Mouse (Mus musculus): ENCODE results near the gene Heca.
"Not testable (repeated sequence)": the region's sequence is repeated elsewhere in the genome, so short reads cannot be mapped to it uniquely, and the experiment has no call there.

Heca gene

DNA sequence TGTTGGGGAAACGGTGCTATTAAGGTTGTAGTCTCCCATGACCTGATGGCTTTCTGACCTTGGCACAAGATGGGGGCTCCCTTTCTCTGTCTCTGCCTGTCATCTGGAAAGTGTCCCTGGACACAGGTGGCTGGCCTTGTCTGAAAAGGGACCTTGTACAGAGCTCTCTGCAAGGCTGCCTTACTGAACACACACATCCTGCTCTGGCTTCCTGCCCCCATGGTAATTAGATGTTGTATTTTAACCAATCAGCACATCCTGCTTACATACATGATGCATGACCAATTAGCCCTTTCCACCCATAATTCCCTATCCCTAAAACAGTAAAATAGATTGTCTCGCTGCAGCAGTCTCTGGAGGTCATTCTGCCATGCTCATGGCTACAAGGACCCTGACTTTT is 67.1 kb downstream of the Heca start:
- no peak for DNase-seq (ENCODE audit: low spot score in 2 of 2)

DNA sequence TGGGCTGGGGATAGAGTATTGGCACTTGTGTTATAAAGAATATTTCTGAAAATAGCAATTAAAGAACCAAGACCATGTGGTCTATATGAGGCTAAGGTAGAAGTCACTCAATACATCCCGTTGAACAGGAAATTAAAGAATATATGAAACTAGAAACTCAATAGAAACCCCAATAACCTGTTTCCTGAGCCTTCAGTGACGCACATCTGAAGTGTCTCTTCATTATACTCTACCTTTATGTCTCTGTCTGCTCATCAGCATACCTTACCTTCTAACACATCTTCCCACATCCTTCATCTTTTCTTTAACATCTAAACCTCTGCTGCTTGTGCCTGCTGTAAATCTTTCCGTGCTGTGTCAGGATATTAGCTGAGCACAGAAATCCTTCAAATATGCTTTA is 67.8 kb downstream of the Heca start:
- DNase-seq (ENCODE audit: low spot score in 2 of 2), result no peak

- DNase-seq (ENCODE audit: low spot score in 2 of 2), result no peak
Observed at GRCm38 (mm10) chr10:17878002-17878919, 69.6 kb downstream of the Heca start.

GRCm38 (mm10) chr10:17869822-17870662 is 77.8 kb downstream of the Heca start:
- peak; percentile 47 to 71 for DNase-seq (ENCODE audit: low spot score in 2 of 2)

- DNase-seq (ENCODE audit: low spot score in 2 of 2), result no peak
Observed at GRCm38 (mm10) chr10:17860701-17861480, 87.0 kb downstream of the Heca start.

- DNase-seq (ENCODE audit: low spot score in 2 of 2), result no peak
Observed at GRCm38 (mm10) chr10:17857647-17858261, 90.1 kb downstream of the Heca start.

GRCm38 (mm10) chr10:17844781-17845537 is 102.9 kb downstream of the Heca start:
- peak in 1 of 2 experiments; percentile 17 for DNase-seq (ENCODE audit: low spot score in 2 of 2)

DNA sequence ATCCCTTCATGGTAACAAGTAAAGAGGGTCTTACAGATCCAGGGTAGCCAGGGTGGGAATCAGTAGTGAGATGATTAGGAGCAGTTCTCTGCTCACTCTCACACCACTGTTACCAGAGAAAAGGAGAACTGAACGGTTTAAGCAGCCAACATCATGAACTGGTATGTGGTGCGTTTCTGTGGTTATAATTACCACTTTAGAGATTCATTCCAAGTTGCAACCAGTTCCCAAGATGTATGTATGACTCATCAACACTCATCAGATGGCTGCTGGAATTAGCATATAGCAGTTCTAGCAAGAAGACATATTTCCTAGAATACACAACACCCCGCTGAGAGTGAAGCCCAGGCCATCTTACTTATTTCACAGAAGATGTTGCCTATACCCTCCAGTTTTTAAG is 105.8 kb downstream of the Heca start:
- DNase-seq (ENCODE audit: low spot score in 2 of 2), result no peak

DNA sequence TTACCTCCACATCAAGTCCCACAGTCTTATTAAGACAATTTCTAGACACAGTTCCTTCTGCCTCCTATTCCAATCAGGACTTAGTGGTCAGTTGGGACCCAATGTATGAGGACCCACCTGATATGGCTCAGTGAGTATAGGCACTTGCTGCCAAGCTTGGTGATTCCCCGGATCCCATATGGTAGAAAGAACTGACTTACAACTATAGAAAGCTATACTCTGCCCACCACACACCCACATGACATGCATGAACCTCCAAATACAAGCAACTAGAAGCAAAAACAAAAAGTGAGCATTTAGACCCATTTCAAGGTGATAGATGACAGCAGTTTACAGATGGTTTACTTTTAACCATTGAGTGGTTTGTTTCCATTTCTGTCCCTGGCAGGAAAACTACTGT is 111.6 kb downstream of the Heca start:
- no peak for DNase-seq (ENCODE audit: low spot score in 2 of 2)

DNA sequence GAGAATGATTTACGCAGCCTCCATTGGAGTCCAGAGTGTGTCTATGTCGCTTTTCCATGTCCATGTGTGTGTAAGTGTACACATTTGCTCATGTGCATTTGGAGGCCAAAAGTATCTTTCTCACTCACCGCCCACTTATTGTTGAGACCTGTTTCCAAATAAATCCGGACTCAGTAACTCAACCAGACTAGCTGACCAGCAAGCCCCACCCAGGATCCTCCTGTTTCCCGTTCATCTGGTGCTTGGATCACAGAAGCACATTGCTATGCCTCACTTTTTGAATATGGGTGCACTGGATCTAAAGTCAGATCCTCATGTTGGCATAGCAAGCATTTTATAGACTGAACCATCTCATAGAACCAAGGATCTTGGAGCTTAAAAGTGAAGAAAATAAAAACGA is 112.8 kb downstream of the Heca start:
- DNase-seq (ENCODE audit: low spot score in 2 of 2), result no peak

DNA sequence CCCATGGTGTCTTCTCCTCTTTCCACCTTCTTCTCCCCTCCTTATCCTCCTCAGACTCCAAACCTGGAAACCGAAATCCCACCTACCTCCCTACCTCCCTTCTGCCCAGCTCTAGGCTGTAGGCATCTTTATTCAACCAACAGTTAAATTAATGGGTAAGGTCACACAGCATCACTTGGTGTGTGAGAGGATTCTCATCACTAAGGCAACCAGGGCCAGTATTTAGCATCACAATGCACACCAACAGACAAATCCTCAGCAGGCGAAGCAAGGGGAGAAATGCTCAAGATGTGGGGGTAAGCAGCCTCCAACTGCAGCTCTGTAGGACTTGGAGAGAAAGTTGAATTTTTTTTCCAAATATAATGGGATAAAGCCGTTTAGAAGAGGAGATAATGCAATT is 116.8 kb downstream of the Heca start:
- DNase-seq (ENCODE audit: low spot score in 2 of 2), result no peak

GRCm38 (mm10) chr10:17829205-17829604 is 118.7 kb downstream of the Heca start:
- no peak for DNase-seq (ENCODE audit: low spot score in 2 of 2)

- no peak for DNase-seq (ENCODE audit: low spot score in 2 of 2)
Observed at GRCm38 (mm10) chr10:17827391-17827790, 120.5 kb downstream of the Heca start.

DNA sequence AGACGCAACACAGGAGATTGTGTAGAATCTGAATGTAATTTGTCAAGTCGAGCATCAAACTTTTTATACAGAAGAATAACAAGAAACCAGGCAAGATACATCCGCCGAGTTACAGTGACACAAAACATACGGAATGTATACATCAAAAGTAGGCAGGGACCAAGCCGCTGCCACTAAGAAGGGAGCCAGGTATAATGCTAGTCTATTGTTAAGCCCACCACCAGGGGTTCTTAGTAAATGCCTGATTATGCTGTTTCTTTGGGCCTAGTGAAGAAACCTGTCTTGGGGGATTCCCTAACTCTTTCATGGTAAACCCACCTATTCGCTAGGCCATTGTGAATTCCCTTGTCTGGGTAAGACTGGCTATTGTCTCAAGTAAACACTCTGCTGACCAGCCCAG is 127.4 kb downstream of the Heca start:
- DNase-seq (ENCODE audit: low spot score in 2 of 2), result not testable (repeated sequence)

All from frontal cortex, postnatal 14 days (tissue).